Mouse (Mus musculus) gonadal fat pad, adult 2 months (tissue): ENCODE data around the gene Mog. TPM values are rescaled to one million over a fixed set of nuclear protein-coding genes. Genes with fewer than 3 reads are reported as not detected.
"Not testable (repeated sequence)": the region's sequence is repeated elsewhere in the genome, so short reads cannot be mapped to it uniquely, and the experiment has no call there.

ENCODE experiments used
- DNase-seq: peaks from one replicate; pipeline ENCODE4 v3.0.0-alpha.2; 2012; ENCODE audit warnings: low read depth
- polyA plus RNA-seq: library from polyadenylated mRNA; depleted of rRNA; stranded (reverse); fragments of >200 nt; gene quantifications from 2 replicates; pipeline ENCODE4 v1.2.3, GENCODE M21; 2012

Gene Mog
- polyA plus RNA-seq, 1 experiment, result not detected

GRCm38 (mm10) chr17:37045611-37046311 lies 22.6 kb upstream of the Mog start, which contains the start of gene Gabbr1:
Gene Gabbr1 (plus strand): TSS chr17:37045966.
- no peak for DNase-seq

GRCm38 (mm10) chr17:37044651-37045244 lies 21.6 kb upstream of the Mog start:
- DNase-seq, result peak; percentile 9

- no peak for DNase-seq
Measured at GRCm38 (mm10) chr17:37039127-37039894, 16.1 kb upstream of the Mog start.

GRCm38 (mm10) chr17:37029162-37029561 lies 6.0 kb upstream of the Mog start:
- no peak for DNase-seq

GRCm38 (mm10) chr17:37028683-37029120 lies 5.5 kb upstream of the Mog start:
- no peak for DNase-seq

GRCm38 (mm10) chr17:37028212-37028611 lies 5.0 kb upstream of the Mog start:
- no peak for DNase-seq

- DNase-seq, result no peak
Measured at GRCm38 (mm10) chr17:37027486-37027885, 4.3 kb upstream of the Mog start.

GRCm38 (mm10) chr17:37026425-37026824 lies 3.2 kb upstream of the Mog start:
- DNase-seq, result no peak

- DNase-seq, result not testable (repeated sequence)
Measured at GRCm38 (mm10) chr17:37019242-37019641, 4.0 kb downstream of the Mog start.

GRCm38 (mm10) chr17:37018328-37018727 lies 4.9 kb downstream of the Mog start:
- no peak for DNase-seq

- DNase-seq, result no peak
Measured at GRCm38 (mm10) chr17:37016333-37016732, 6.9 kb downstream of the Mog start.

- DNase-seq, result no peak
Measured at GRCm38 (mm10) chr17:37012141-37012540, 11.1 kb downstream of the Mog start.

GRCm38 (mm10) chr17:37011719-37012118 lies 11.5 kb downstream of the Mog start:
- DNase-seq, result no peak

GRCm38 (mm10) chr17:37009460-37010042 lies 13.6 kb downstream of the Mog start:
- no peak for DNase-seq

- no peak for DNase-seq
Measured at GRCm38 (mm10) chr17:37008161-37008560, 15.0 kb downstream of the Mog start.

GRCm38 (mm10) chr17:37003366-37003765 lies 19.8 kb downstream of the Mog start:
- no peak for DNase-seq

- no peak for DNase-seq
Measured at GRCm38 (mm10) chr17:37002364-37003330, 20.6 kb downstream of the Mog start.

GRCm38 (mm10) chr17:37000863-37001262 lies 22.3 kb downstream of the Mog start, which contains the start of gene Zfp57:
Gene Zfp57 (plus strand): TSS chr17:37001163.
- DNase-seq, result no peak

- no peak for DNase-seq
Measured at GRCm38 (mm10) chr17:36998477-36998876, 24.7 kb downstream of the Mog start.

- no peak for DNase-seq
Measured at GRCm38 (mm10) chr17:36997033-36997735, 26.0 kb downstream of the Mog start.
